Mouse (Mus musculus) forebrain, embryonic 14.5 days (tissue): ENCODE data around the gene Tspan11. TPM values are rescaled to one million over a fixed set of nuclear protein-coding genes. Genes with fewer than 3 reads are reported as not detected.
A peak's percentile ranks its signal among the peaks of the same experiment; 100 is the strongest.

Experiments
- ATAC-seq: fragments of 200-750 bp; cut with Nextera tagmentation; 2 replicates; pipeline ENCODE4 v1.8.0; 2017; ENCODE audit warnings: mild to moderate bottlenecking, moderate library complexity
- DNase-seq: peaks from one replicate; pipeline ENCODE4 v3.0.0-alpha.2; 2015; ENCODE audit warnings: low spot score
- H3K27ac ChIP-seq: fragments of 300-500 bp; sonication (generic); 2 replicates; pipeline ENCODE4 v1.5.1; 2014; ENCODE audit warnings: low read depth, mild to moderate bottlenecking, control low read depth, low read length, moderate library complexity
- H3K27me3 ChIP-seq: fragments of 300-500 bp; sonication (generic); replicated peaks from 2 replicates; pipeline ENCODE4 v1.6.1; 2014; ENCODE audit warnings: low read length, control low read depth, mixed read lengths; ENCODE audit not compliant: control insufficient read depth, insufficient read depth
- H3K36me3 ChIP-seq: fragments of 300-500 bp; sonication (generic); 2 replicates; pipeline ENCODE4 v1.6.1; 2014; ENCODE audit warnings: low read length, control low read depth; ENCODE audit not compliant: control insufficient read depth, insufficient read depth
- H3K4me1 ChIP-seq: fragments of 300-500 bp; sonication (generic); 2 replicates; pipeline ENCODE4 v1.6.1; 2014; ENCODE audit warnings: antibody characterized with exemption, low read length, control low read depth; ENCODE audit not compliant: control insufficient read depth, insufficient read depth
- H3K4me2 ChIP-seq: fragments of 300-500 bp; sonication (generic); 2 replicates; pipeline ENCODE4 v1.6.1; 2014; ENCODE audit warnings: mild to moderate bottlenecking, control low read depth, low read length
- H3K4me3 ChIP-seq: fragments of 300-500 bp; sonication (generic); 2 replicates; pipeline ENCODE4 v1.5.1; 2014; ENCODE audit warnings: low read depth, low read length, control low read depth
- H3K9ac ChIP-seq: fragments of 300-500 bp; sonication (generic); 2 replicates; pipeline ENCODE4 v1.6.1; 2014; ENCODE audit warnings: mild to moderate bottlenecking, low read length, control low read depth, moderate library complexity
- H3K9me3 ChIP-seq: fragments of 300-500 bp; sonication (generic); replicated peaks from 2 replicates; pipeline ENCODE4 v1.6.1; 2016; ENCODE audit warnings: low read length, control low read depth, mixed read lengths; ENCODE audit not compliant: control insufficient read depth
- WGBS: fragments of 180-500 bp; shearing (Covaris S2); extraction: QIAGEN DNeasy Blood & Tissue Kit; methylation state at CpG from one replicate; pipeline ENCODE4 v1.1.7; 2014; 5-methylcytosine and 5-hydroxymethylcytosine counted together
- polyA plus RNA-seq: library from polyadenylated mRNA; unstranded; fragments of >200 nt; fragmentation: Nextera tagmentation; extraction: Ambion mirVana; gene quantifications from 2 replicates; pipeline ENCODE4 v1.2.1, GENCODE M21; 2014

Tspan11 gene
- polyA plus RNA-seq, 1 experiment from 2014 or later: 10.5 TPM

GRCm38 (mm10) chr6:127894999-127895398 lies 7.6 kb downstream of the Tspan11 start:
- no peaks in the 10 kb centered on the region for H3K27me3 ChIP-seq
- H3K27ac ChIP-seq: no peak overlapping the region
- no peak overlapping the region for H3K4me2 ChIP-seq
- no peak overlapping the region for H3K4me3 ChIP-seq
- ATAC-seq (no peak), DNase-seq (no peak)
- no peaks in the 10 kb centered on the region for H3K4me1 ChIP-seq
- H3K36me3 ChIP-seq: no peaks in the 10 kb centered on the region
- H3K9ac ChIP-seq: no peak overlapping the region
- WGBS: 35% methylated on average over 6 of the region's 6 CpGs
- H3K9me3 ChIP-seq: no peaks in the 10 kb centered on the region

- Histone ChIP-seq H3K27ac (no peak overlapping the region), H3K4me3 (no peak overlapping the region), H3K9ac (no peak overlapping the region), H3K4me2 (no peak overlapping the region), H3K4me1 (no peaks in the 10 kb centered on the region), H3K27me3 (no peaks in the 10 kb centered on the region), H3K36me3 (no peaks in the 10 kb centered on the region), H3K9me3 (no peaks in the 10 kb centered on the region)
- ATAC-seq (no peak), DNase-seq (no peak)
- 94% methylated on average over 3 of the region's 3 CpGs for WGBS
Measured at GRCm38 (mm10) chr6:127896425-127896824, 9.0 kb downstream of the Tspan11 start.

GRCm38 (mm10) chr6:127897342-127897741 lies 10.0 kb downstream of the Tspan11 start:
- no peaks in the 10 kb centered on the region for H3K9me3 ChIP-seq
- no peaks in the 10 kb centered on the region for H3K36me3 ChIP-seq
- H3K4me1 ChIP-seq: no peaks in the 10 kb centered on the region
- ATAC-seq (no peak), DNase-seq (no peak)
- no peak overlapping the region for H3K4me3 ChIP-seq
- WGBS: 92% methylated on average over 3 of the region's 3 CpGs
- H3K9ac ChIP-seq: no peak overlapping the region
- no peak overlapping the region for H3K27ac ChIP-seq
- H3K27me3 ChIP-seq: no peaks in the 10 kb centered on the region
- H3K4me2 ChIP-seq: no peak overlapping the region

GRCm38 (mm10) chr6:127900062-127900461 lies 12.7 kb downstream of the Tspan11 start:
- H3K27ac ChIP-seq: no peak overlapping the region
- no peak for DNase-seq
- H3K4me3 ChIP-seq: no peak overlapping the region
- H3K4me2 ChIP-seq: no peak overlapping the region
- ATAC-seq: no peak
- no peaks in the 10 kb centered on the region for H3K27me3 ChIP-seq
- H3K4me1 ChIP-seq: no peaks in the 10 kb centered on the region
- no peaks in the 10 kb centered on the region for H3K9me3 ChIP-seq
- H3K9ac ChIP-seq: no peak overlapping the region
- 92% methylated on average over 6 of the region's 6 CpGs for WGBS
- H3K36me3 ChIP-seq: no peaks in the 10 kb centered on the region

- Histone ChIP-seq H3K9ac (no peak overlapping the region), H3K27ac (no peak overlapping the region), H3K4me3 (no peak overlapping the region), H3K27me3 (no peaks in the 10 kb centered on the region), H3K4me1 (no peaks in the 10 kb centered on the region), H3K9me3 (no peaks in the 10 kb centered on the region), H3K4me2 (no peak overlapping the region), H3K36me3 (no peaks in the 10 kb centered on the region)
- DNase-seq (peak; percentile 54), ATAC-seq (no peak)
- WGBS: 58% methylated on average over 3 of the region's 3 CpGs
Measured at GRCm38 (mm10) chr6:127901261-127901660, 13.9 kb downstream of the Tspan11 start.

- no peak overlapping the region for H3K4me3 ChIP-seq
- peak; percentile 51 for DNase-seq
- no peak overlapping the region for H3K9ac ChIP-seq
- WGBS: 86% methylated on average over 5 of the region's 5 CpGs
- ATAC-seq: no peak; the same call in 1 of the 2 replicates
- H3K36me3 ChIP-seq: no peaks in the 10 kb centered on the region
- no peaks in the 10 kb centered on the region for H3K9me3 ChIP-seq
- H3K4me2 ChIP-seq: no peak overlapping the region
- no peaks in the 10 kb centered on the region for H3K27me3 ChIP-seq
- H3K4me1 ChIP-seq: no peaks in the 10 kb centered on the region
- H3K27ac ChIP-seq: no peak overlapping the region
Measured at GRCm38 (mm10) chr6:127901669-127902068, 14.3 kb downstream of the Tspan11 start.

- WGBS: 85% methylated on average over 8 of the region's 8 CpGs
- no peaks in the 10 kb centered on the region for H3K36me3 ChIP-seq
- no peak for ATAC-seq
- H3K9ac ChIP-seq: no peak overlapping the region
- H3K9me3 ChIP-seq: no peaks in the 10 kb centered on the region
- no peaks in the 10 kb centered on the region for H3K27me3 ChIP-seq
- no peak overlapping the region for H3K4me3 ChIP-seq
- H3K4me2 ChIP-seq: no peak overlapping the region
- DNase-seq: no peak
- H3K4me1 ChIP-seq: no peaks in the 10 kb centered on the region
- H3K27ac ChIP-seq: no peak overlapping the region
Measured at GRCm38 (mm10) chr6:127902559-127902958, 15.2 kb downstream of the Tspan11 start.

GRCm38 (mm10) chr6:127910638-127911037 lies 23.2 kb downstream of the Tspan11 start:
- no peaks in the 10 kb centered on the region for H3K27me3 ChIP-seq
- H3K27ac ChIP-seq: no peak overlapping the region
- no peak overlapping the region for H3K9ac ChIP-seq
- H3K4me3 ChIP-seq: no peak overlapping the region
- no peak for ATAC-seq
- no peak for DNase-seq
- no peaks in the 10 kb centered on the region for H3K4me1 ChIP-seq
- 0 out of 2 replicates have a peak, but pooled peaks cover 8% of the 10 kb centered on the region for H3K36me3 ChIP-seq
- no peak overlapping the region for H3K4me2 ChIP-seq
- H3K9me3 ChIP-seq: no peaks in the 10 kb centered on the region
- WGBS: 87% methylated on average over 4 of the region's 4 CpGs

- ATAC-seq: no peak
Measured at GRCm38 (mm10) chr6:127911687-127912086, 24.3 kb downstream of the Tspan11 start.

More at GRCm38 (mm10) chr6:127911687-127912086, 24.3 kb downstream of the Tspan11 start:
- Histone ChIP-seq H3K36me3 (0 out of 2 replicates have a peak, but pooled peaks cover 12% of the 10 kb centered on the region), H3K9me3 (no peaks in the 10 kb centered on the region), H3K4me1 (no peaks in the 10 kb centered on the region), H3K4me3 (no peak overlapping the region), H3K4me2 (no peak overlapping the region), H3K27ac (no peak overlapping the region), H3K9ac (no peak overlapping the region), H3K27me3 (no peaks in the 10 kb centered on the region)
- WGBS: 73% methylated on average over 4 of the region's 4 CpGs
- DNase-seq: no peak
